Mouse (Mus musculus): ENCODE measurements around the gene Cnpy2. TPM values are rescaled to one million over a fixed set of nuclear protein-coding genes. Genes with fewer than 3 reads are reported as not detected.

The Cnpy2 gene
- polyA plus RNA-seq (2017; shearing (Covaris generic)), result 18.9 TPM

DNA sequence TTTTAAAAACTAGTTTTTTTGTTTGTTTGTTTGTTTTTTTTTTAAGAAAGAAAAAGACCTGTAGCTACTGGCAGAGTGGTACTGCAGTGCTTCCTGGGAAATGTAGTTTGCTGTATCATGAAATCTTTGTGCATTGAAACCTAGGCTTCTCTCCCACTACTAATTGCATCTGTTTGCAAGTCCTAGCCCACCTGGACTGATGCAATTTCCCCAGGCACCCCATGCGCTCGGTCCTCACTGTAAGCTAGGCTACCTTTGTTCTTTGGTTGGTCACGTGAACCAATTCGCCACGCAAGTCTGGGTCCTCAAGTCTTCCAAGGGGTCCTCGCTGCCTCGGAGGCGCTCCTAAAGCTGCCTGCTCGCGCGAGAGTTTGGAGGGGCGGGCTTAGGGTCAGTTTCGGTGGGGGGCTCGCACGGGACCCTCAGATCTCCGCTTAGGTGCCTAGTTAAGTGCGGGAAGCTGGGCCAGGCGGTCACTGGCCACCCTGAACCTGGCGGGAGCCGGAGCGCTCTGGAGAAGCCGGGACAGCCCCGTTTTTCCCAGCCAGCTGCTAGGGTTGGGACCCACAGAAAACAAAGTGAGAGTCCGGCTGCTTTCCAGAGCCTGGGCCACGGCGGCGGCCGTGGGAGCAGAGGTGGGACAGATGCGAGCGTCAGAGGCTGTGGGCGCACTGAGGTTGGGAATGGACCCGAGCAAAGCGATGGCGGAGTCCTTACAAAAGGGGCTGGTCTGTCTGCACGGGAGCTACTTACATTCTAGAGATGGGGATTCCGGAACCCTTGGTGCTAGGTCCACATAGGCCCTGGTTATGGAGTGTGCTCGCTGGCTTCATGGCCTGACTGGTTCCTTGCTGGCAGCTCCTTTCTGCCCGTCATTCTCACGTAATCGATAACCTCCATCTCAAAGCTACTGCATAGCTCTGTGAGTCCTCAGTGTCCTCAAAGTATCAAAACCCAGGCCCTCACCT lies at the start of gene Cnpy2:
Gene Cnpy2 (plus strand): TSS at position 319 of the 968 bp plus-strand sequence.

GRCm38 (mm10) chr10:128298702-128299171 lies 23.5 kb upstream of the Cnpy2 start, which contains the start of gene Il23a:
Gene Il23a, minus strand, starts transcription at chr10:128298752.

DNA sequence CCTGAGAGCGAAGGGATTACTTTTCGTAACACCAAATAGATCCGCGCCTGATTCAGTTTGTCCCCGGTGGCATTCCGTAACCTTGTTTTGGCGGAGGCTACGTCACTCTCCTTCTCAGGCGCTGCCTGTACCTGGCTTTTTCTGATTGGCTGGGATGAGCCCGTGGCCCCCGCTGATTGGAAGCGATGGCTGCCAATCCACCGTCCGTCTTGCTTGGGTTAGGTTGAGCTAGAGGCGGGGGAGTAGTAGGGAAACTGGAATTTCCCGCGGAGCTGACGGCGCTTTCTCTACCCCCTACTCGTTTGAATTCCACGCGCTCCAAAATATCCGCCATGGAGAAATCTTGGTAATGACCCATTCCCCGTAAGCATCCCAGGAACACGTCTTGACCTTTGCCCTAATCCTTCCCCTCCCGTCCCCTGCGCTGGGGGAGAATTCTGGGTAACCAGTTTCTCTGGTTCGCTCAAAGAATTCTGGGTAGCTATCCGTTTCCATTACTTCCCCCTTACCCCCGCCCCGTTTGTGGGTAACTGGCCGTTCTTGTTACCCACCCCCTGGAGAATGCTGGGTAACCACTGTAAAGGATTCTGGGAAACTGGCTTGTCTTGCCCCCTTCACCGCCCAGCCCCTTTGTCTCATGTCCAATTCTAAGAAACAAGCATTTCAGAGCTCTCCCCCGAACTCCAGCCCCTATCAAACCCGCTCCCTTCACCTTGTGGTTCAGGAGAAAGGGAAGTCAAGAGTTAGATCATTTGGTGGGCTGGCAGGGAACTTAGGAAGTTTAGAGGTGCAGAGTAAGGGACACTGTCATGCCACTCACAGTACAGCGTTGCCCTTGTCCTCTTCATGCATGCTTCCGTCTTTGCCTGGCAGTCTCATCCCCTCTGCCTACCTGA lies 18.9 kb upstream of the Cnpy2 start, which contains the start of gene Pan2:
Gene Pan2 (plus strand): TSS at position 210 of the 896 bp plus-strand sequence.

DNA sequence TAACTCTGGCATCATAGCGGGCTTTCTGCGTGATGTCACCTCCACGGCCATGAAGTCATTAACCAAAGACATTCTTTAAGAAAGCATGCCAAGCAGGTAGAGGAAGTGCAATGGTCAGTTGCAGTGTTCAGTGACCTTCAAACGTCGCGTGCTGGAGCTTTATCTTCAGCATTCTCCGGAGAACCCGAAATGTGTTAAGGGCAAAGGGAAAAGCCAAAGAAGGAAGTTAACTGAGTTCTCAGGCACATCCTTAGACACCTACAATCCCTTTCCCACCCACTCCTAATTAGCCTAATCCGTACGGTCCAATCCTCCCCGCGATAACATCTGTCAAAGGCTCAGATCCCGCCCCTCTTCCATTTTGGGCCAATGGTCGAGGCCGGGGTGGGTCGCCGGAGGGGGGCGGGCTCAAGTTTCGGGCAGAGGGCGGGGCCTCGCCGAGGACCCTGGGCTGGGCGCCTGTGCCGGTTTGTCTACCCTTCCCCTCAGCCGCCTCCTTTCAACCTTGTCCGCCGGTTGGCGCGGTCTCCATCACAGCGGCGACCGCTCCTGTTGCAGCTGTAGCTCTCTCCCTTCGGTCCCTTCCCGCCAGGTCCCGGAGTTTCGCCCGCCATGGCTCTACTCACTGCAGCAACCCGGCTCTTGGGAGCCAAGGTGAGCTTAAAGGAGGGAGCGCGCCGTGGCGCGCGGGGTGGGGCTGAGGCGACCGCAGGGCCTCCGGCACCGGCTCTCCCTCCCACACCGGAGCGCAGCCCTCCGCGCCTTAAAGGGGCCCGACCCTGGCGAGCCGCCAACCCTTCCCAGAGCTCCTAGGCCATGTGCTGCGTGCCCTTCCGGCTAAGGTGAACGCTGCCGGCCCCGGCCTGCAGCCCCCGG lies 15.3 kb downstream of the Cnpy2 start, which contains the start of gene Cs:
Gene Cs (plus strand): TSS at position 429 of the 876 bp plus-strand sequence.

GRCm38 (mm10) chr10:128368402-128369217 lies 46.4 kb downstream of the Cnpy2 start, which contains the start of gene Coq10a:
Gene Coq10a, minus strand, starts transcription at chr10:128368997.

GRCm38 (mm10) chr10:128376455-128377211 lies 54.4 kb downstream of the Cnpy2 start, which contains the start of gene Ankrd52:
Gene Ankrd52, plus strand, starts transcription at chr10:128377115.

Other genes with a start within 250 kb of the Cnpy2 start
- gene Atp5b, start 239.2 kb upstream of the Cnpy2 start, polyA plus RNA-seq (2017; shearing (Covaris generic)), result 1,240 TPM
- gene Baz2a, start 230.9 kb upstream of the Cnpy2 start, polyA plus RNA-seq (2017; shearing (Covaris generic)), result 69.9 TPM
- gene Rbms2, start 142.2 kb upstream of the Cnpy2 start, polyA plus RNA-seq (2017; shearing (Covaris generic)), result 34.5 TPM
- 0.65 TPM for gene Gls2, start 128.0 kb upstream of the Cnpy2 start, polyA plus RNA-seq (2017; shearing (Covaris generic))
- 12.4 TPM for gene Spryd4, start 110.7 kb upstream of the Cnpy2 start, polyA plus RNA-seq (2017; shearing (Covaris generic))
- gene Mip, start 96.6 kb upstream of the Cnpy2 start, polyA plus RNA-seq (2017; shearing (Covaris generic)), result not detected
- gene Timeless, start 90.4 kb upstream of the Cnpy2 start, polyA plus RNA-seq (2017; shearing (Covaris generic)), result 28.0 TPM
- gene Apon, start 68.4 kb upstream of the Cnpy2 start, polyA plus RNA-seq (2017; shearing (Covaris generic)), result not detected
- not detected for gene Apof, start 53.8 kb upstream of the Cnpy2 start, polyA plus RNA-seq (2017; shearing (Covaris generic))
- gene Stat2, start 51.9 kb upstream of the Cnpy2 start, polyA plus RNA-seq (2017; shearing (Covaris generic)), result 45.1 TPM
- not detected for gene Il23a, start 23.7 kb upstream of the Cnpy2 start, polyA plus RNA-seq (2017; shearing (Covaris generic))
- 48.3 TPM for gene Pan2, start 19.1 kb upstream of the Cnpy2 start, polyA plus RNA-seq (2017; shearing (Covaris generic))
- gene Cs, start 15.3 kb downstream of the Cnpy2 start, polyA plus RNA-seq (2017; shearing (Covaris generic)), result 128 TPM
- 39.7 TPM for gene Coq10a, start 46.5 kb downstream of the Cnpy2 start, polyA plus RNA-seq (2017; shearing (Covaris generic))
- 4.8 TPM for gene Ankrd52, start 54.7 kb downstream of the Cnpy2 start, polyA plus RNA-seq (2017; shearing (Covaris generic))
- gene Slc39a5, start 78.8 kb downstream of the Cnpy2 start, polyA plus RNA-seq (2017; shearing (Covaris generic)), result not detected
- gene Nabp2, start 89.0 kb downstream of the Cnpy2 start, polyA plus RNA-seq (2017; shearing (Covaris generic)), result 47.3 TPM
- 23.1 TPM for gene Rnf41, start 89.2 kb downstream of the Cnpy2 start, polyA plus RNA-seq (2017; shearing (Covaris generic))
- gene Smarcc2, start 136.8 kb downstream of the Cnpy2 start, polyA plus RNA-seq (2017; shearing (Covaris generic)), result 93.1 TPM
- 1,093 TPM for gene Myl6, start 171.7 kb downstream of the Cnpy2 start, polyA plus RNA-seq (2017; shearing (Covaris generic))
- 3.2 TPM for gene Myl6b, start 176.2 kb downstream of the Cnpy2 start, polyA plus RNA-seq (2017; shearing (Covaris generic))
- 269 TPM for gene Esyt1, start 203.4 kb downstream of the Cnpy2 start, polyA plus RNA-seq (2017; shearing (Covaris generic))
- 32.4 TPM for gene Zc3h10, start 225.3 kb downstream of the Cnpy2 start, polyA plus RNA-seq (2017; shearing (Covaris generic))
- gene Rpl41, start 226.8 kb downstream of the Cnpy2 start, polyA plus RNA-seq (2017; shearing (Covaris generic)), result 2,874 TPM
- 27.6 TPM for gene Pa2g4, start 243.5 kb downstream of the Cnpy2 start, polyA plus RNA-seq (2017; shearing (Covaris generic))

Data from naive thymus-derived CD4-positive, alpha-beta T cell, adult 5 months (primary cell).